Mouse (Mus musculus): ENCODE results near the gene Rps11. TPM values are rescaled to one million over a fixed set of nuclear protein-coding genes. Genes with fewer than 3 reads are reported as not detected.
A peak's percentile ranks its signal among the peaks of the same experiment; 100 is the strongest.

Rps11 gene
- polyA plus RNA-seq, 1 experiment, result 2,753 TPM

GRCm38 (mm10) chr7:45090251-45090977 lies 33.8 kb downstream of the Rps11 start:
- TF ChIP-seq EP300 (IDR thresholded peaks at IDR 0.05; ENCODE audit: insufficient read depth, low read depth, low read length) (no peak), POLR2A (IDR thresholded peaks at IDR 0.05; ENCODE audit: insufficient read depth, low read length) (no peak), CTCF (IDR thresholded peaks at IDR 0.05; ENCODE audit: low read depth, low read length) (no peak)
- peaks cover 6% of the 10 kb centered on the region for H3K4me1 ChIP-seq (ENCODE audit: control insufficient read depth, insufficient read depth, low read length)
- H3K4me3 ChIP-seq (ENCODE audit: low read depth, low read length), result no peak overlapping the region
- no peak overlapping the region for H3K9ac ChIP-seq (ENCODE audit: low read depth, poor library complexity, severe bottlenecking)
- H3K36me3 ChIP-seq (ENCODE audit: control insufficient read depth, insufficient read depth, low read length, poor library complexity, severe bottlenecking), result 0 out of 2 replicates have a peak, but pooled peaks cover 3% of the 10 kb centered on the region
- H3K27me3 ChIP-seq (ENCODE audit: control insufficient read depth, insufficient read depth, low read length, poor library complexity, severe bottlenecking), result no peaks in the 10 kb centered on the region
- no peaks in the 10 kb centered on the region for H3K9me3 ChIP-seq (replicated peaks; ENCODE audit: control insufficient read depth, insufficient read depth, low read length, poor library complexity, severe bottlenecking)
- H3K27ac ChIP-seq (ENCODE audit: insufficient read depth, low read length), result no peak overlapping the region

DNA sequence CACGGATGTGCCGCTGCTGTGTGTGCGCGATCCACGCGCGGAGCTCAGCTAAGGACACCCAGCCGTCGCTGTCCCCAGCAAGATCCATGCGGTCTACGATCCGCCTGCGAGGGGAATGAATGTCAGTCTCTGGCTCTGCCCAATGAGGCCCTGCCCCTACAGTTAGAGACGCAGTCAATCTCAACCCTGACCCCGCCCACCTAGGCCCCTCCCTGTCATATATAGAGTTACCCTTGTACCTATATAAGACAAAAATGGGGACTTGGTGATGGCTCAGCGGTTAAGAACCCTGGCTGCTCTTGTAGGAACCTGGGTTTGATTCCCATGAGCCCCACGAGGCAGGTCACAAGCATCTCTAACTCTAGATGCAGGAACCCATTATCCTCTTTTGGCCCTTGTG lies 35.6 kb downstream of the Rps11 start:
- Histone ChIP-seq H3K4me1 (ENCODE audit: control insufficient read depth, insufficient read depth, low read length) (peaks cover 4% of the 10 kb centered on the region), H3K9me3 (replicated peaks; ENCODE audit: control insufficient read depth, insufficient read depth, low read length, poor library complexity, severe bottlenecking) (no peaks in the 10 kb centered on the region), H3K27ac (ENCODE audit: insufficient read depth, low read length) (no peak overlapping the region), H3K9ac (ENCODE audit: low read depth, poor library complexity, severe bottlenecking) (no peak overlapping the region), H3K36me3 (ENCODE audit: control insufficient read depth, insufficient read depth, low read length, poor library complexity, severe bottlenecking) (0 out of 2 replicates have a peak, but pooled peaks cover 3% of the 10 kb centered on the region), H3K4me3 (ENCODE audit: low read depth, low read length) (no peak overlapping the region), H3K27me3 (ENCODE audit: control insufficient read depth, insufficient read depth, low read length, poor library complexity, severe bottlenecking) (no peaks in the 10 kb centered on the region)
- TF ChIP-seq CTCF (IDR thresholded peaks at IDR 0.05; ENCODE audit: low read depth, low read length) (no peak), POLR2A (IDR thresholded peaks at IDR 0.05; ENCODE audit: insufficient read depth, low read length) (no peak), EP300 (IDR thresholded peaks at IDR 0.05; ENCODE audit: insufficient read depth, low read depth, low read length) (no peak)

- H3K27ac ChIP-seq (ENCODE audit: insufficient read depth, low read length), result no peak overlapping the region
- no peak for TF ChIP-seq EP300 (IDR thresholded peaks at IDR 0.05; ENCODE audit: insufficient read depth, low read depth, low read length)
- no peak for TF ChIP-seq POLR2A (IDR thresholded peaks at IDR 0.05; ENCODE audit: insufficient read depth, low read length)
- TF ChIP-seq CTCF (IDR thresholded peaks at IDR 0.05; ENCODE audit: low read depth, low read length), result peak; percentile 87
- H3K4me1 ChIP-seq (ENCODE audit: control insufficient read depth, insufficient read depth, low read length), result no peaks in the 10 kb centered on the region
- no peaks in the 10 kb centered on the region for H3K27me3 ChIP-seq (ENCODE audit: control insufficient read depth, insufficient read depth, low read length, poor library complexity, severe bottlenecking)
- no peaks in the 10 kb centered on the region for H3K9me3 ChIP-seq (replicated peaks; ENCODE audit: control insufficient read depth, insufficient read depth, low read length, poor library complexity, severe bottlenecking)
- no peak overlapping the region for H3K9ac ChIP-seq (ENCODE audit: low read depth, poor library complexity, severe bottlenecking)
- no peak overlapping the region for H3K4me3 ChIP-seq (ENCODE audit: low read depth, low read length)
- H3K36me3 ChIP-seq (ENCODE audit: control insufficient read depth, insufficient read depth, low read length, poor library complexity, severe bottlenecking), result 0 out of 2 replicates have a peak, but pooled peaks cover 3% of the 10 kb centered on the region
These were observed 38.2 kb downstream of the Rps11 start for GRCm38 (mm10) chr7:45086084-45086483.

GRCm38 (mm10) chr7:45083300-45083890 lies 40.8 kb downstream of the Rps11 start:
- H3K36me3 ChIP-seq (ENCODE audit: control insufficient read depth, insufficient read depth, low read length, poor library complexity, severe bottlenecking), result 0 out of 2 replicates have a peak, but pooled peaks cover 3% of the 10 kb centered on the region
- H3K4me3 ChIP-seq (ENCODE audit: low read depth, low read length), result peak overlapping the region; percentile 12
- no peak overlapping the region for H3K9ac ChIP-seq (ENCODE audit: low read depth, poor library complexity, severe bottlenecking)
- no peaks in the 10 kb centered on the region for H3K9me3 ChIP-seq (replicated peaks; ENCODE audit: control insufficient read depth, insufficient read depth, low read length, poor library complexity, severe bottlenecking)
- H3K27me3 ChIP-seq (ENCODE audit: control insufficient read depth, insufficient read depth, low read length, poor library complexity, severe bottlenecking), result no peaks in the 10 kb centered on the region
- no peaks in the 10 kb centered on the region for H3K4me1 ChIP-seq (ENCODE audit: control insufficient read depth, insufficient read depth, low read length)
- H3K27ac ChIP-seq (ENCODE audit: insufficient read depth, low read length), result no peak overlapping the region
- TF ChIP-seq POLR2A (IDR thresholded peaks at IDR 0.05; ENCODE audit: insufficient read depth, low read length) (no peak), CTCF (IDR thresholded peaks at IDR 0.05; ENCODE audit: low read depth, low read length) (no peak), EP300 (IDR thresholded peaks at IDR 0.05; ENCODE audit: insufficient read depth, low read depth, low read length) (no peak)

GRCm38 (mm10) chr7:45082401-45083299 lies 41.6 kb downstream of the Rps11 start:
- Histone ChIP-seq H3K27me3 (ENCODE audit: control insufficient read depth, insufficient read depth, low read length, poor library complexity, severe bottlenecking) (no peaks in the 10 kb centered on the region), H3K9me3 (replicated peaks; ENCODE audit: control insufficient read depth, insufficient read depth, low read length, poor library complexity, severe bottlenecking) (no peaks in the 10 kb centered on the region), H3K9ac (ENCODE audit: low read depth, poor library complexity, severe bottlenecking) (no peak overlapping the region), H3K4me3 (ENCODE audit: low read depth, low read length) (peak overlapping the region; percentile 12), H3K4me1 (ENCODE audit: control insufficient read depth, insufficient read depth, low read length) (no peaks in the 10 kb centered on the region), H3K27ac (ENCODE audit: insufficient read depth, low read length) (peak overlapping the region; percentile 62), H3K36me3 (ENCODE audit: control insufficient read depth, insufficient read depth, low read length, poor library complexity, severe bottlenecking) (0 out of 2 replicates have a peak, but pooled peaks cover 3% of the 10 kb centered on the region)
- 0 out of 2 replicates have a peak, but pooled peaks have one; percentile 47 for TF ChIP-seq EP300 (IDR thresholded peaks at IDR 0.05; ENCODE audit: insufficient read depth, low read depth, low read length)
- TF ChIP-seq POLR2A (IDR thresholded peaks at IDR 0.05; ENCODE audit: insufficient read depth, low read length), result no peak
- peak; percentile 49 for TF ChIP-seq CTCF (IDR thresholded peaks at IDR 0.05; ENCODE audit: low read depth, low read length)
